Mouse (Mus musculus): ENCODE measurements at regions not wholly inside any gene's neighbourhood (a gene's known extent, or its start where the extent isn't known, plus 50 kb on each side); places are given as distances from the start of the nearest gene placed in this dataset.

- DNase-seq, result peak in 1 of 2 experiments; percentile 0
Measured at GRCm38 (mm10) chrX:155432862-155433261, 92.3 kb upstream of the Prdx4 start.

Data from cerebellum, postnatal 10 days (tissue).